Mouse (Mus musculus): ENCODE data around the gene Slfn8. TPM values are rescaled to one million over a fixed set of nuclear protein-coding genes. Genes with fewer than 3 reads are reported as not detected.

Gene Slfn8
- polyA plus RNA-seq, 1 experiment from 2014 or later = 0.33 TPM

GRCm38 (mm10) chr11:83063941-83064349 lies 43.3 kb upstream of the Slfn8 start:
- Histone ChIP-seq H3K4me2 (replicated peaks; ENCODE audit: low read depth) (no peak overlapping the region), H3K4me1 (replicated peaks; ENCODE audit: control insufficient read depth, insufficient read depth) (no peaks in the 10 kb centered on the region), H3K9ac (ENCODE audit: low read length) (no peak overlapping the region), H3K4me3 (ENCODE audit: low read depth, low read length) (no peak overlapping the region), H3K36me3 (ENCODE audit: control insufficient read depth, insufficient read depth, low read length) (no peaks in the 10 kb centered on the region), H3K27me3 (ENCODE audit: control insufficient read depth, insufficient read depth, low read length) (no peaks in the 10 kb centered on the region), H3K9me3 (ENCODE audit: control insufficient read depth, low read length) (no peaks in the 10 kb centered on the region), H3K27ac (replicated peaks) (no peak overlapping the region)
- ATAC-seq (ENCODE audit: low FRiP score, low TSS enrichment) (no peak), DNase-seq (ENCODE audit: low spot score) (no peak)
- 41% methylated on average over 3 of the region's 3 CpGs for WGBS
- TF ChIP-seq EP300 (optimal IDR thresholded peaks at IDR 0.05) (no peak), CTCF (IDR thresholded peaks at IDR 0.05; ENCODE audit: low read depth) (no peak)

- Histone ChIP-seq H3K4me3 (ENCODE audit: low read depth, low read length) (no peak overlapping the region), H3K36me3 (ENCODE audit: control insufficient read depth, insufficient read depth, low read length) (no peaks in the 10 kb centered on the region), H3K27me3 (ENCODE audit: control insufficient read depth, insufficient read depth, low read length) (no peaks in the 10 kb centered on the region), H3K27ac (replicated peaks) (no peak overlapping the region), H3K9me3 (ENCODE audit: control insufficient read depth, low read length) (no peaks in the 10 kb centered on the region), H3K4me2 (replicated peaks; ENCODE audit: low read depth) (no peak overlapping the region), H3K9ac (ENCODE audit: low read length) (no peak overlapping the region), H3K4me1 (replicated peaks; ENCODE audit: control insufficient read depth, insufficient read depth) (no peaks in the 10 kb centered on the region)
- WGBS = 56% methylated on average over 4 of the region's 4 CpGs
- ATAC-seq (ENCODE audit: low FRiP score, low TSS enrichment) (no peak), DNase-seq (ENCODE audit: low spot score) (peak; percentile 7)
- TF ChIP-seq EP300 (optimal IDR thresholded peaks at IDR 0.05) (no peak), CTCF (IDR thresholded peaks at IDR 0.05; ENCODE audit: low read depth) (no peak)
Observed at GRCm38 (mm10) chr11:83063126-83063525, 42.5 kb upstream of the Slfn8 start.

- H3K27ac ChIP-seq (replicated peaks) = no peak overlapping the region
- no peak overlapping the region for H3K4me3 ChIP-seq (ENCODE audit: low read depth, low read length)
- no peak overlapping the region for H3K9ac ChIP-seq (ENCODE audit: low read length)
- no peaks in the 10 kb centered on the region for H3K4me1 ChIP-seq (replicated peaks; ENCODE audit: control insufficient read depth, insufficient read depth)
- H3K9me3 ChIP-seq (ENCODE audit: control insufficient read depth, low read length) = no peaks in the 10 kb centered on the region
- WGBS = 82% methylated on average over 7 of the region's 7 CpGs
- ATAC-seq (ENCODE audit: low FRiP score, low TSS enrichment) = no peak
- H3K4me2 ChIP-seq (replicated peaks; ENCODE audit: low read depth) = no peak overlapping the region
- H3K27me3 ChIP-seq (ENCODE audit: control insufficient read depth, insufficient read depth, low read length) = no peaks in the 10 kb centered on the region
- no peaks in the 10 kb centered on the region for H3K36me3 ChIP-seq (ENCODE audit: control insufficient read depth, insufficient read depth, low read length)
- peak; percentile 10 for DNase-seq (ENCODE audit: low spot score)
- TF ChIP-seq CTCF (IDR thresholded peaks at IDR 0.05; ENCODE audit: low read depth) = no peak
Observed at GRCm38 (mm10) chr11:83061806-83062205, 41.2 kb upstream of the Slfn8 start.

GRCm38 (mm10) chr11:83060412-83061020 lies 39.9 kb upstream of the Slfn8 start:
- Histone ChIP-seq H3K27ac (replicated peaks) (no peak overlapping the region), H3K9me3 (ENCODE audit: control insufficient read depth, low read length) (no peaks in the 10 kb centered on the region), H3K4me1 (replicated peaks; ENCODE audit: control insufficient read depth, insufficient read depth) (no peaks in the 10 kb centered on the region), H3K27me3 (ENCODE audit: control insufficient read depth, insufficient read depth, low read length) (no peaks in the 10 kb centered on the region), H3K4me2 (replicated peaks; ENCODE audit: low read depth) (no peak overlapping the region), H3K9ac (ENCODE audit: low read length) (no peak overlapping the region), H3K36me3 (ENCODE audit: control insufficient read depth, insufficient read depth, low read length) (no peaks in the 10 kb centered on the region), H3K4me3 (ENCODE audit: low read depth, low read length) (no peak overlapping the region)
- ATAC-seq (ENCODE audit: low FRiP score, low TSS enrichment) (no peak), DNase-seq (ENCODE audit: low spot score) (peak; percentile 2)
- 66% methylated on average over 5 of the region's 5 CpGs for WGBS
- TF ChIP-seq CTCF (IDR thresholded peaks at IDR 0.05; ENCODE audit: low read depth) (no peak), EP300 (optimal IDR thresholded peaks at IDR 0.05) (no peak)

GRCm38 (mm10) chr11:83057863-83058262 lies 37.3 kb upstream of the Slfn8 start:
- Histone ChIP-seq H3K4me1 (replicated peaks; ENCODE audit: control insufficient read depth, insufficient read depth) (no peaks in the 10 kb centered on the region), H3K4me3 (ENCODE audit: low read depth, low read length) (no peak overlapping the region), H3K4me2 (replicated peaks; ENCODE audit: low read depth) (no peak overlapping the region), H3K36me3 (ENCODE audit: control insufficient read depth, insufficient read depth, low read length) (no peaks in the 10 kb centered on the region), H3K27ac (replicated peaks) (no peak overlapping the region), H3K27me3 (ENCODE audit: control insufficient read depth, insufficient read depth, low read length) (no peaks in the 10 kb centered on the region), H3K9ac (ENCODE audit: low read length) (no peak overlapping the region), H3K9me3 (ENCODE audit: control insufficient read depth, low read length) (no peaks in the 10 kb centered on the region)
- DNase-seq (ENCODE audit: low spot score) (peak; percentile 65), ATAC-seq (ENCODE audit: low FRiP score, low TSS enrichment) (no peak)
- TF ChIP-seq CTCF (IDR thresholded peaks at IDR 0.05; ENCODE audit: low read depth) (peak; percentile 88), EP300 (optimal IDR thresholded peaks at IDR 0.05) (no peak)
- under 1% methylated on average over 5 of the region's 5 CpGs for WGBS

- WGBS = 77% methylated on average over 3 of the region's 3 CpGs
- H3K4me2 ChIP-seq (replicated peaks; ENCODE audit: low read depth) = no peak overlapping the region
- DNase-seq (ENCODE audit: low spot score) (no peak), ATAC-seq (ENCODE audit: low FRiP score, low TSS enrichment) (no peak)
- TF ChIP-seq CTCF (IDR thresholded peaks at IDR 0.05; ENCODE audit: low read depth) (no peak), EP300 (optimal IDR thresholded peaks at IDR 0.05) (no peak)
- no peak overlapping the region for H3K27ac ChIP-seq (replicated peaks)
- no peak overlapping the region for H3K4me3 ChIP-seq (ENCODE audit: low read depth, low read length)
- H3K27me3 ChIP-seq (ENCODE audit: control insufficient read depth, insufficient read depth, low read length) = no peaks in the 10 kb centered on the region
- H3K4me1 ChIP-seq (replicated peaks; ENCODE audit: control insufficient read depth, insufficient read depth) = no peaks in the 10 kb centered on the region
- H3K9me3 ChIP-seq (ENCODE audit: control insufficient read depth, low read length) = no peaks in the 10 kb centered on the region
- H3K9ac ChIP-seq (ENCODE audit: low read length) = no peak overlapping the region
- no peaks in the 10 kb centered on the region for H3K36me3 ChIP-seq (ENCODE audit: control insufficient read depth, insufficient read depth, low read length)
Observed at GRCm38 (mm10) chr11:83045642-83046041, 25.0 kb upstream of the Slfn8 start.

Data from stomach, postnatal 0 days (tissue).